Mouse (Mus musculus) skeletal muscle tissue, postnatal 0 days (tissue): ENCODE measurements around the gene Bdp1. TPM values are rescaled to one million over a fixed set of nuclear protein-coding genes. Genes with fewer than 3 reads are reported as not detected.

ENCODE experiments used
- polyA plus RNA-seq: library from polyadenylated mRNA; unstranded; fragments of >200 nt; fragmentation: Nextera tagmentation; extraction: Ambion mirVana; gene quantifications from 2 replicates; pipeline ENCODE4 v1.2.1, GENCODE M21; 2015

The Bdp1 gene
- 10.2 and 12.3 TPM in 2 replicates for polyA plus RNA-seq

GRCm38 (mm10) chr13:100103748-100104254 lies at the start of gene Bdp1:
Gene Bdp1, minus strand, starts transcription at chr13:100104070.

GRCm38 (mm10) chr13:100124423-100125257 lies 20.8 kb upstream of the Bdp1 start, which contains the start of gene Smn1:
Gene Smn1, plus strand, starts transcription at chr13:100124852.

GRCm38 (mm10) chr13:100107652-100108472 lies 4.0 kb upstream of the Bdp1 start, which contains the start of gene Serf1:
Gene Serf1, plus strand, starts transcription at chr13:100108012.

GRCm38 (mm10) chr13:100014906-100015895 lies 88.7 kb downstream of the Bdp1 start, which contains the start of gene Mccc2:
Gene Mccc2, minus strand, starts transcription at chr13:100015639.

Other genes starting within 250 kb of the Bdp1 start
- gene Cartpt, start 203.0 kb downstream of the Bdp1 start, polyA plus RNA-seq = not detected in 2 replicates
- 26.7 and 45.8 TPM in 2 replicates for gene Mccc2, start 88.4 kb downstream of the Bdp1 start, polyA plus RNA-seq
- gene Serf1, start 3.9 kb upstream of the Bdp1 start, polyA plus RNA-seq = 76.7 and 98.1 TPM in 2 replicates
- 17.1 and 23.6 TPM in 2 replicates for gene Smn1, start 20.8 kb upstream of the Bdp1 start, polyA plus RNA-seq
- gene Naip2, start 98.0 kb upstream of the Bdp1 start, polyA plus RNA-seq = 0.08 and 0.21 TPM in 2 replicates
- 0.14 and 0.19 TPM in 2 replicates for gene Naip5, start 142.3 kb upstream of the Bdp1 start, polyA plus RNA-seq
- 0.04 and 0.10 TPM in 2 replicates for gene Naip6, start 213.6 kb upstream of the Bdp1 start, polyA plus RNA-seq